Mouse (Mus musculus): ENCODE data around the gene Anln. TPM values are rescaled to one million over a fixed set of nuclear protein-coding genes. Genes with fewer than 3 reads are reported as not detected.
"Not testable (repeated sequence)": the region's sequence is repeated elsewhere in the genome, so short reads cannot be mapped to it uniquely, and the experiment has no call there.

Gene Anln
- polyA plus RNA-seq, 1 experiment from 2014 or later: 43.2 TPM

DNA sequence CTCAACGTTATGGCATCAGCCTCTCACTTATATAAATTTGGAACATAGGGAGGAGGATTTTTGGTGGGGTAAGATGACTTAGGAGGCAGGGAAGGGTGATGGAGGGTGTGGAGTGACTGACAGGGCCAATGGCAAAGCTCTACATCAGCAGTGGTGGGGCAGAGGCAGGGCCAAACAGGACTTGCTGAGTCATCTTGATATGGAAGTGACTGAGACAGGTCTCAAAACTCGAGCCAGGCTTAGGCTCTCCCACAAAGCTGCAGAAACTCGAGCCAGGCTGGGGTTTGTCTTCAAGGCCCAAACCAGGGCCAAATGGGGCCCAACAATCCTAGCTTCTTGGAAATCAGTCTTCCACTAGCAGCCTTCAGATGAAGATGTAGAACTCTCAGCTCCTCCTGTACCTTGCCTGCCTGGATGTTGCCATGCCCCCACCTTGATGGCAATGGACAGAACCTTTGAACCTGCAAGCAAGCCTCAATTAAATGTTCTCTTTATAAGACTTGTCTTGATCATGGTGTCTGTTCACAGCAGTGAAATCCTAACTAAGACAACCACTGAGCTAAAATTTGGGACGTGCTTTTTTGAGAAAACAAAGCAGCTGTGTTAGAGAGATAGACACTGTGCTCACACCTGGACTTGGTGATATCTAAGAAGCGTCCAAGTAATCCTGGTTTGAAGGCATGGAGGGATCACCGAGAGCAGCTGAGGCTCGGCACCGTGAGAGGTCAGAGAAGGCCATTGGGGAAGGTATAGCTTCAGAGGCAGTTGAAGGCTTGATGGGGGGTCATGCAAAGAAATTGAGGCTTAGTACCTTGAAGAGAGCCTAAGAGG, 66.4 kb downstream of the Anln start:
- WGBS: 82% methylated on average over 8 of the region's 8 CpGs
- no peaks in the 10 kb centered on the region for H3K27me3 ChIP-seq (ENCODE audit: control insufficient read depth, insufficient read depth, low read length)
- DNase-seq (ENCODE audit: low spot score): no peak
- H3K9ac ChIP-seq (ENCODE audit: low read length): no peak overlapping the region
- H3K27ac ChIP-seq (ENCODE audit: low read depth, low read length): no peak overlapping the region
- no peak for ATAC-seq (ENCODE audit: insufficient read depth, low FRiP score, low TSS enrichment)
- H3K36me3 ChIP-seq (ENCODE audit: control insufficient read depth, insufficient read depth, low read length): no peaks in the 10 kb centered on the region
- H3K4me3 ChIP-seq (ENCODE audit: low read depth, low read length): no peak overlapping the region
- peaks cover under 1% of the 10 kb centered on the region; the same call in 1 of the 2 replicates for H3K9me3 ChIP-seq (ENCODE audit: control insufficient read depth, low read length)
- no peak overlapping the region for H3K4me2 ChIP-seq (ENCODE audit: low read depth)
- H3K4me1 ChIP-seq (ENCODE audit: control insufficient read depth, insufficient read depth, low read length): peaks cover 6% of the 10 kb centered on the region

GRCm38 (mm10) chr9:22319109-22319508, 69.9 kb downstream of the Anln start:
- Histone ChIP-seq H3K36me3 (ENCODE audit: control insufficient read depth, insufficient read depth, low read length) (no peaks in the 10 kb centered on the region), H3K4me2 (ENCODE audit: low read depth) (no peak overlapping the region), H3K27me3 (ENCODE audit: control insufficient read depth, insufficient read depth, low read length) (no peaks in the 10 kb centered on the region), H3K9ac (ENCODE audit: low read length) (no peak overlapping the region), H3K27ac (ENCODE audit: low read depth, low read length) (no peak overlapping the region), H3K9me3 (ENCODE audit: control insufficient read depth, low read length) (peaks cover 4% of the 10 kb centered on the region; the same call in 1 of the 2 replicates), H3K4me1 (ENCODE audit: control insufficient read depth, insufficient read depth, low read length) (no peaks in the 10 kb centered on the region), H3K4me3 (ENCODE audit: low read depth, low read length) (no peak overlapping the region)
- ATAC-seq (ENCODE audit: insufficient read depth, low FRiP score, low TSS enrichment): no peak
- DNase-seq (ENCODE audit: low spot score): no peak
- 87% methylated on average over 1 of the region's 1 CpGs for WGBS

DNA sequence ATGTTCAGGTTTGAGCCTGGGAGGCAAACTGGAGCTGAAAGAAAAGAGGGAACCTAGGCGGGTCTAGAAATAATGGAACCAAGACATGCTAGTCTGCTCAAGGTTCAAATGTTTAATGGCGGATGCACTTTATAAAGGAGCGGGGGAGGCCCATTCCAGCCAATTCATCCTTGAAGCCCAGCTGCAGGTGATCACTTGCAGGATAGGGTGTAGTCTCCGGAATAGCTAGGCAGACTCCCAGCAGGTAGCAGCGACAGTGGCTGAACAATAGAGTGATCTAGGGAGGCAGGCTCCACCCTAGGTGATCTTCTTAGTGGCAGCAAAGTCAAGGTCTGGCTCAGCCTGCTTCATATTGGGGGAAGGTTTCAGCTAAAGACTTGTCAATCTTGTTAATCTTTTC, 72.9 kb downstream of the Anln start:
- not testable (repeated sequence) for ATAC-seq (ENCODE audit: insufficient read depth, low FRiP score, low TSS enrichment); H3K4me3 ChIP-seq (ENCODE audit: low read depth, low read length); H3K36me3 ChIP-seq (ENCODE audit: control insufficient read depth, insufficient read depth, low read length); DNase-seq (ENCODE audit: low spot score); H3K27me3 ChIP-seq (ENCODE audit: control insufficient read depth, insufficient read depth, low read length); H3K9me3 ChIP-seq (ENCODE audit: control insufficient read depth, low read length); H3K4me1 ChIP-seq (ENCODE audit: control insufficient read depth, insufficient read depth, low read length); H3K9ac ChIP-seq (ENCODE audit: low read length); H3K4me2 ChIP-seq (ENCODE audit: low read depth); H3K27ac ChIP-seq (ENCODE audit: low read depth, low read length)
- WGBS: 70% methylated on average over 5 of the region's 5 CpGs

GRCm38 (mm10) chr9:22314066-22314465, 74.9 kb downstream of the Anln start:
- Histone ChIP-seq H3K9me3 (ENCODE audit: control insufficient read depth, low read length) (peaks cover 4% of the 10 kb centered on the region; the same call in 1 of the 2 replicates), H3K27ac (ENCODE audit: low read depth, low read length) (no peak overlapping the region), H3K4me1 (ENCODE audit: control insufficient read depth, insufficient read depth, low read length) (no peaks in the 10 kb centered on the region), H3K9ac (ENCODE audit: low read length) (no peak overlapping the region), H3K4me3 (ENCODE audit: low read depth, low read length) (no peak overlapping the region), H3K27me3 (ENCODE audit: control insufficient read depth, insufficient read depth, low read length) (no peaks in the 10 kb centered on the region), H3K36me3 (ENCODE audit: control insufficient read depth, insufficient read depth, low read length) (no peaks in the 10 kb centered on the region), H3K4me2 (ENCODE audit: low read depth) (no peak overlapping the region)
- no peak for DNase-seq (ENCODE audit: low spot score)
- ATAC-seq (ENCODE audit: insufficient read depth, low FRiP score, low TSS enrichment): no peak
- 90% methylated on average over 3 of the region's 3 CpGs for WGBS

DNA sequence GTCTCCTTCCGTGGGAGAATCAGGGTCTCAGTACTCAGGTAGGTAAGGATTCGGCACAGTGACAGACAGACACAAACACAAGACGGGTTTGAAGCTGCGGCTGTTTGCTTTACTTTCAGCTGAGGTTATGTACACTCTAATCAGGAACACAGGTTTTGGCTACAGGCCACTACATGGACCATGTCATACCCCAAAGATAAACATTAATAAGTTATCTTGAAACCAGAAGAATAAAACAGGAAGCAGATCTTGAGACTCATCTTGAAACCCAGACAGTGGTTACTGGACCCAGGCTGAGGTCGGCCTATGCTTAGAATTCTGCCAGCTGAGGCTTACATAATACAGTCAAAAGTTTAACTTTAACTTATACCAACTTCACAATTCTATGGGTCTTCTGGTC, 75.8 kb downstream of the Anln start:
- no peaks in the 10 kb centered on the region for H3K4me1 ChIP-seq (ENCODE audit: control insufficient read depth, insufficient read depth, low read length)
- H3K9me3 ChIP-seq (ENCODE audit: control insufficient read depth, low read length): peaks cover 4% of the 10 kb centered on the region; the same call in 1 of the 2 replicates
- H3K27ac ChIP-seq (ENCODE audit: low read depth, low read length): no peak overlapping the region
- H3K36me3 ChIP-seq (ENCODE audit: control insufficient read depth, insufficient read depth, low read length): no peaks in the 10 kb centered on the region
- no peaks in the 10 kb centered on the region for H3K27me3 ChIP-seq (ENCODE audit: control insufficient read depth, insufficient read depth, low read length)
- WGBS: 91% methylated on average over 5 of the region's 5 CpGs
- ATAC-seq (ENCODE audit: insufficient read depth, low FRiP score, low TSS enrichment): no peak
- no peak for DNase-seq (ENCODE audit: low spot score)
- no peak overlapping the region for H3K9ac ChIP-seq (ENCODE audit: low read length)
- H3K4me2 ChIP-seq (ENCODE audit: low read depth): no peak overlapping the region
- H3K4me3 ChIP-seq (ENCODE audit: low read depth, low read length): no peak overlapping the region

DNA sequence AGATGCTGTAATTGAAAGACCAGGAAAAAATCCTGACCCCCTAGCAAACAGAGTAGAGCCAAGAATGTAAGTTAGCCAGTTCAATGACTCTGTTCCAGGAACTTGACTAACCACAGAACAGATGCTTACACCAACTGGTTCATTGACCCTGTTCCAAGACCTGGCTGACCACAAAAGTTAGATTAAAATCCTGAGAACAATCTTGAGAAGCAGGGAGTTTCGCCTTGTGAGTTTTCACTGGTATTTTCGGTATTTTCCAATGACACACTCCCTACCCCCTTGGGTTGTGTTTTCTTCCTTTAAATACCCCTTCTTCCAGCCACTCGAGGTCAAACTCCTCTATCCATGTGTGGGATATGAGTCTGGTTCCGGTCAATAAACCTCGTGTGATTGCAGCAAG, 79.3 kb downstream of the Anln start:
- Histone ChIP-seq H3K36me3 (ENCODE audit: control insufficient read depth, insufficient read depth, low read length) (0 out of 2 replicates have a peak, but pooled peaks cover 3% of the 10 kb centered on the region), H3K4me3 (ENCODE audit: low read depth, low read length) (no peak overlapping the region), H3K9me3 (ENCODE audit: control insufficient read depth, low read length) (no peaks in the 10 kb centered on the region), H3K27ac (ENCODE audit: low read depth, low read length) (no peak overlapping the region), H3K4me2 (ENCODE audit: low read depth) (no peak overlapping the region), H3K9ac (ENCODE audit: low read length) (no peak overlapping the region), H3K4me1 (ENCODE audit: control insufficient read depth, insufficient read depth, low read length) (no peaks in the 10 kb centered on the region), H3K27me3 (ENCODE audit: control insufficient read depth, insufficient read depth, low read length) (no peaks in the 10 kb centered on the region)
- DNase-seq (ENCODE audit: low spot score) (no peak), ATAC-seq (ENCODE audit: insufficient read depth, low FRiP score, low TSS enrichment) (no peak)
- 92% methylated on average over 5 of the region's 5 CpGs for WGBS

DNA sequence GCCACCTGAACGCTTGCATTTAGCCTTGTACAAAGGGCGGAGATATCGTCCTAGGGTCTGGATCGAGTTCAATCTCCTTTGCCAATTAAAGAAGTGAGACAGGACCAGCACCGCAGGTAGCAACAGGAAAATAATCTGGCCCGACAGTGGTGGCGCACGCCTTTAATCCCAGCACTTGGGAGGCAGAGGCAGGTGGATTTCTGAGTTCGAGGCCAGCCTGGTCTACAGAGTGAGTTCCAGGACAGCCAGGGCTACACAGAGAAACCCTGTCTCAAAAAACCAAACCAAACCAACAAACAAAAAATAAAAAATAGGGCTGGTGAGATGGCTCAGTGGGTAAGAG, 81.1 kb downstream of the Anln start:
- Histone ChIP-seq H3K36me3 (ENCODE audit: control insufficient read depth, insufficient read depth, low read length) (peaks cover 12% of the 10 kb centered on the region), H3K9ac (ENCODE audit: low read length) (peak overlapping the region; percentile 100), H3K4me3 (ENCODE audit: low read depth, low read length) (peak overlapping the region; percentile 93), H3K4me2 (ENCODE audit: low read depth) (peak overlapping the region; percentile 39)
- not testable (repeated sequence) for H3K9me3 ChIP-seq (ENCODE audit: control insufficient read depth, low read length); DNase-seq (ENCODE audit: low spot score); H3K4me1 ChIP-seq (ENCODE audit: control insufficient read depth, insufficient read depth, low read length); H3K27ac ChIP-seq (ENCODE audit: low read depth, low read length); H3K27me3 ChIP-seq (ENCODE audit: control insufficient read depth, insufficient read depth, low read length)
- peak; percentile 4; the same call in 1 of the 2 replicates for ATAC-seq (ENCODE audit: insufficient read depth, low FRiP score, low TSS enrichment)
- 19% methylated on average over 9 of the region's 9 CpGs for WGBS

- peak within 1 kb of the TSS; percentile 79 for H3K27ac ChIP-seq (ENCODE audit: low read depth, low read length)
- H3K9me3 ChIP-seq (ENCODE audit: control insufficient read depth, low read length): no peaks in the 10 kb centered on the region
- H3K4me2 ChIP-seq (ENCODE audit: low read depth): peak within 1 kb of the TSS; percentile 88
- H3K27me3 ChIP-seq (ENCODE audit: control insufficient read depth, insufficient read depth, low read length): no peaks in the 10 kb centered on the region
- no peaks in the 10 kb centered on the region for H3K4me1 ChIP-seq (ENCODE audit: control insufficient read depth, insufficient read depth, low read length)
- DNase-seq (ENCODE audit: low spot score) (peak; percentile 97), ATAC-seq (ENCODE audit: insufficient read depth, low FRiP score, low TSS enrichment) (peak; percentile 99)
- peaks cover 12% of the 10 kb centered on the region for H3K36me3 ChIP-seq (ENCODE audit: control insufficient read depth, insufficient read depth, low read length)
- H3K9ac ChIP-seq (ENCODE audit: low read length): peak within 1 kb of the TSS; percentile 100
- WGBS: under 1% methylated on average over 56 of the region's 56 CpGs
- H3K4me3 ChIP-seq (ENCODE audit: low read depth, low read length): peak within 1 kb of the TSS; percentile 93
Measured at GRCm38 (mm10) chr9:22307156-22307919, 81.7 kb downstream of the Anln start, which contains the start of gene Zfp810. Gene Zfp810 (minus strand): TSS chr9:22307648.

All from neural tube, embryonic 11.5 days (tissue).